Mouse (Mus musculus): ENCODE measurements around the gene Ccdc9b.

- TF ChIP-seq POLR2A (IDR thresholded peaks at IDR 0.05; ENCODE audit: borderline replicate concordance, extremely low read depth, low read depth, low read length) (no peak), CTCF (IDR thresholded peaks at IDR 0.05; ENCODE audit: insufficient read depth, low read length) (no peak)
These were observed 29.3 kb upstream of the Ccdc9b start for GRCm38 (mm10) chr2:118791591-118792258.
